Mouse (Mus musculus) regulatory T cell (primary cell): ENCODE data around the gene Commd6.

Experiments used
- in situ Hi-C: fragments of 300-600 bp; cut with MboI, MseI; formaldehyde crosslinking; loops from one replicate; pipeline ENCODE4 v1.15.1; 2025; ENCODE audit warnings: high pct_unique_total_duplicates

Commd6 gene

DNA sequence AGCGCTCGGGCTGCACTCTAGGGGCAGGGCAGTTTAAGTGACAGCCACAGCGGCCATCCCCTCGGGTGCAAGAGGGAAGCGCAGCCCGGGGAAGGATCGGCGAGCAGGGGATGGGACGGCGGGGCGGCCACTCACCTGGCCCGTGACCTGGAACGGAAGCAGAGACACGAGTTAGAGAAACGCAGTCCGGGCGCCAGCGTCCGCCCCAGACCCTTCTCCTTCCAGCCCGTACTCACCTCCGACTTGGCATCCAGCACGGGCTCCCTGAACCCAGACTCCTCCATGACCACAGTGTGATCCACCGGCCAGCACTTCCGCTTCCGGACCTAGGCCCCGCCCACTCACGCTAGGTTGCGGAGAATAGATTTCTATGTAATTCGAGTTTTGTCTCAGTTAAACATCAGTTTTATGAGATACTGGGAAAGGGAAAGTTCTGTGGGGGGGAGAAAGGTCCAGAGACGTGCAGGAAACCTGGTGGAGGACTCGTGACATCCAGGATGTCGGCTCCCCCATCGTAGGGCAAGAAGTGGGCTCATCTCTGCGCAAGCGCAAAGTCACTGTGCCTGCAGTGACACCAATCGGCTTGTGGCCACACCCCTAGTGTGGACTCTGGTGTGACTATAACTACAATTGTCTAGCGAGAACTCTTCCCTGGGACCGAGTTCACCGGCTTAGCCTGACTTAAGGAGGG is at the start of gene Commd6:
Commd6 (minus strand) TSS at position 534 of the 691 bp plus-strand sequence.
- in situ Hi-C loops: no loop called here

DNA sequence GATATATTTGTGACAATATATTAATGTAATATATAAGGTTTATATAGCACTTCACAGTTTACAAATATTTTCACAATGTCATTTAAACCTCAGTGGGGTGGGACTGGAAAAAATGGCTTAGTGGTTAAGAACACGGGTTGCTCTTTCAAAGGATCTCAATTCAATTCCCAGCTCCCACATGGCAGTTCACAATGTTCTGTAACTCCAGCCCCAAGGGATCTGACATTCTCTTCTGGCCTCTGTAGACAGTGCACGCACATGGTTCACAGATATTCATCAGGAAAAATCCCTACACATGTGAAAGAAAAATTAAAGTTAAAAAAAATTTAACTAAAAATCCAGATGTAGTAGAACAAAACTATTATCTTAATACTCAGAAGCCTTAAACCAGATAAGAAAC is 47.9 kb upstream of the Commd6 start:
- in situ Hi-C loops: no loop called here

DNA sequence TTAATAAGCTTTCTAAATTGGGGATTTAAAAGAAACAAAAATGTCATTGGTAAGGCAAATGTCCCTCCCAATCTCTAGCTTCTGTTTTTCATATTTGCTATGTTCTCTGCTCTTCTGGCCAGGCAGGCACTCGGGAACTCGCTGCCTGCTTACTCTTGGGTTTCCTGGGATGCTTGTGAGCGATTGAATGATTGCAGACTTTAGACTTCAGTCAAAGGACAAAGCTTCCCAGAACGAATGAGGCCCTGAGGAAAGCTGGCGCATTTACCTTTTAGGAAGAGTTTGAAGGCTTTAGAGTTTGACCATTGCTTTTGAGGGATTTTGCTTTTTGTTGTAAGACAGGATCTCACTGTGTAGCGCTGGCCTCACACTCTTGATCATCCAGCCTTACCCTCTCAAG is 47.2 kb upstream of the Commd6 start:
- in situ Hi-C loops: no loop called here

DNA sequence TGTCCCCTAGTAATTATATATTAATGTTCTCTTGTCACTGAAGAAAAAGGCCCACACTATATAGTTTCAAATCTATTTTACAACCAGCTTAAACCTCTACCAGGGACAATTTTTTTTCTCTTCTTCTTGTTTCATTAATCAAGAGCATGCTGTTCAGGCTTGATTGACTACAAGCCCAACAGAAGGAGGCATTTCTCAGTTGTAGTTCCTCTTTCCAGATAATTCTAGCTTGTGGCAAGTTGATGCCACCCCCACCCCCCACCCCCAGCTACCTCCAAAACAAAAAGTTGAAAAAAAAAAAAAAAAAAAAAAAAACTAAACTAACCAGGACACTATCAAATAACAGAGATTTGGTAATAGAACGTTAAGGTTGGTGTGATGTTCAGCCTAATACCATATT is 31.7 kb upstream of the Commd6 start:
- in situ Hi-C loops: loop anchor here (25.0 kb wide), 1 partner anchor 1415 kb away; the partner anchor contains the start of gene Fbxl3

DNA sequence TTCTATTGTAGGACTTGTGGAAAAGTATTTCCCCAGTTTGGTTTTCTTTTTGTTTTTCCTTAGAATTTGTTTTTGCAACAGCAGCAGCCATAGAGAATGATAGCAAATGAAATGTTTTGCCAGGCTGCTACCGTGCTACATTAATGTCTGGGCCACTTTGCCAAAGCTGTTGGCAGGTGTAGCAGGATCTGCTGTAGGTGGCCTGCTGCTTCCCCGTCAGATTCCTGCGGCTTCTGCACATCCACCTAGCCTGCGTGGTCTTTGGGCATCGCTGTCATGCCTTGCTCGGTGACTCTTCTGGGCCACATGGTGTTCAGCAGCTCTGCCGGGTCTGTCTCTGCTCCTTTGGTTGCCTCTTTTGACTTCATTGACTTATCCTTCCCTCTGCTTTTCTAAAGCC is 28.1 kb upstream of the Commd6 start:
- in situ Hi-C loops: loop anchor here (25.0 kb wide), 1 partner anchor 1419 kb away; the partner anchor contains the start of gene Fbxl3

DNA sequence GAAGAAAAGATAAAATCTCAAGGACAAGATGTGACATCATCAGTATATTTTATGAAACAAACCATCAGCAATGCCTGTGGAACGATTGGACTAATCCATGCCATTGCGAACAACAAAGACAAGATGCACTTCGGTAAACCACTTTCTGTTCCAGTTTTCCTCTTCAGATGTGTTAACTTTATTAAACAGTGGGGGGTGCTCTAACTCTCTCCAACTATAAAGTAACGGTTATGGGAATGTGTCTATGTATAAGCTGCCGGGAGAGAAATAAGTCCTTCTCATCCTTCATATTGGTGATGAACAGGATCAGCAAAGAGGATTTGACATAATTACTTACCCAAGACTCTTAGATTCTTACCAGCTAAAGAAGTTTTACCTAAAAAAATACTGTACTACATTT is 26.1 kb upstream of the Commd6 start:
- in situ Hi-C loops: loop anchor here (25.0 kb wide), 1 partner anchor 1421 kb away; the partner anchor contains the start of gene Fbxl3

DNA sequence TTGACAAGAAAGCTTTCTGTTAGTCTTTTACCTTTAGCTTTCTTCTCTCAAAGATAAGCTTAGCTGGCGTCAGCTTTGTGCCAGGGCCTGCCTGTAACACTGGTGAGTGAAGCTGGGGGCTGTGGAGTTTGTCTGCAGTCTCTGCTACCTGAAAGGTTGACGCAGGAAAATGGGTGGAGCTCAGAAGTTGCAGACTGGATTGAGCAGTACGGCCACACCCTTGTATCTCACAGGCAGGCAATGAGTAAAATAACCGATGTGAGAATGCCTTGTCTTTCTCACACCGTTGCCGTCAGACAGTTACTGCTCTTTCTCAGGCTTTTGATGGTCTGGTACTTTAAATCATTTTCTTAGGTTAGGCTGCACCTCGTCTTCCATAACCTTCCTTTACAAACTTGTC is 25.6 kb upstream of the Commd6 start:
- in situ Hi-C loops: loop anchor here (25.0 kb wide), 1 partner anchor 1421 kb away; the partner anchor contains the start of gene Fbxl3

DNA sequence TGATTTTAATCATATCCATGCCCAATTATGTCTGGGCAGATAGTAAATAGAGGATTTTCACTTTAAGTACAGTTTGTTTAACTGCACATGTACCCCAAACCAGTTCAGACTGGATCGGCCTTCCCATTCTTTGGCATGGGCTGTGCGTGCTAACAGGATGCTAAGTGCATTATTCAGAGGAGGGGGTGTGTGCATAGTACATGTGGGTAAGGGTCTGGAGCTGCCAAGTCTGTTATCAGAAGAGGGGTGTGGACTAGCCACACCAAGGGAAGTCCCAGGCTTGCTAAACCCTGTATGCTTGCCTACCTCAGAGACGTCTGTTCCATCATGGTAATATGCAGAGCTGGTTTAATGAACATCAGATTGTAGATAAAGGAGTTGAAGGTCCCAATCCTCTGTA is 23.8 kb upstream of the Commd6 start:
- in situ Hi-C loops: loop anchor here (25.0 kb wide), 1 partner anchor 1423 kb away; the partner anchor contains the start of gene Fbxl3

DNA sequence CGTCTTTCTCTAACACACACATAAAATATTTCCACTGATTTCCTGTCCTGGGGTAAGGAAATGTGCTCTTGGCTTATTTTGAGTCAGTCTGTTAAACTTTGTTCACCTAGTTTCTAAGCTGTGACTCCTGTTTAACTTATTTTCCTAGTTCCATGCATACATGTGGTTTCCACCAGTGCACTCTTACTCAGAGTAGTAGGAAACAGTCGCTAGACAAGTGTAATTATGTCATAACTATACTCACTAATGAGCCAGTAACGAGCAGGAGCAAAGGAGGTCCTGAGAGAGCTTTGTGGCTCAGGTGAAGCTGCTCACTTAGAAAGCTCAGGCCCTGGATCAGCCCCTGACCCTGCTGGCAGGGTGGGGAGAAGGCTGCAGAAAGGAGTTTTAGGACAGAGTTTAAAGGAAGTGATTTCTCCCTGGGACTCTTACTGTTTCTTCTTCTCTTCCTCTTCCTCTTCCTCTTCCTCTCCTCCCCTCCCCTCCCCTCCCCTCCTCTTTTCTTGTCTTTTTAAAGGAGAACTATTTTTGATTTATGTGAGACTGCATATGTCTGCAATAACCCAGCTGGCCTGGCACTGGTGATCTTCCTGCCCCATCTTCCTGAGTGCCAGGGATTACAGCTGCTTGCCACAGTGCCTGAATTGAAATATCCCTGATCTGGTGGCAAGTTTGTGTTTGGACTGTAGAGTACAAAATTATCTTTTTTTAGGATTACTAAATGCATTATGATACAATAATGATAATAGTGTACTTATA is 21.3 kb upstream of the Commd6 start:
- in situ Hi-C loops: loop anchor here (25.0 kb wide), 1 partner anchor 1425 kb away; the partner anchor contains the start of gene Fbxl3

DNA sequence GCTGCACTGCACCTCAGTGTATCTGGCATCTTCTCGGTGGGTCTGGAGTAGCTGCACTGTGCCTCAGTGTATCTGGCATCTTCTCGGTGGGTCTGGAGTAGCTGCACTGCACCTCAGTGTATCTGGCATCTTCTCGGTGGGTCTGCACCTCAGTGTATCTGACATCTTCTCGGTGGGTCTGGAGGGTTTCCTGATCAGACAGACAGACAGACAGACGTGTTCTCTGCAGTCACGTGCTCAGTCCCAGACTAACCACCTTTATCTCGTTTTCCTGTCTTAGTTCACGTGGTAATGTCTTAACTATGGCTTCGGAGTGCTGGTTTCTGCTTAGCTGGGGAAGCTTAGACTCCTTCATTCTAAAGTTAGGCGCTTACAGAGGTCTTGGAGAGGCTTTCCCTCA is 15.8 kb upstream of the Commd6 start:
- in situ Hi-C loops: loop anchor here (25.0 kb wide), 1 partner anchor 1431 kb away; the partner anchor contains the start of gene Fbxl3

DNA sequence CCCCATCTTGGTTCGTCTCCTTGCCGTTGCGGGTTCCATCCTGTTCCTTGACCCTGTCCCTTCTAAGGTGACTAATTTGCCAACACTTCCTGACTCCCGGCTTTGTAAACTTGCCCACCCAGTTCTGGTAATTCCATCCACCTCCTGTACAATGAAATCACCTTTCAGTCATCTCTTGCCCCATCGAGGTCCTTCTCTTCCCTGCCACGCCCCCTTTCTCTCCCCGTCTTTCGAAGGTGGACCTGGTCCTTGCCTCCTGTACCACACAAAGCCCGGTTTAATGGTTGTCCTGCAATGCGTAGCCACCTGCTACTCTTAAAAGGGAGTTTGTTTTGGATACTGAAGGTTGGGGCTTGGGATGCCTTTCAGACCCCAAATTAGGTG is 14.0 kb upstream of the Commd6 start:
- in situ Hi-C loops: loop anchor here (5.0 to 25.0 kb wide), 2 partner anchors 202 to 1433 kb away; partner anchors contain the start of gene Fbxl3

DNA sequence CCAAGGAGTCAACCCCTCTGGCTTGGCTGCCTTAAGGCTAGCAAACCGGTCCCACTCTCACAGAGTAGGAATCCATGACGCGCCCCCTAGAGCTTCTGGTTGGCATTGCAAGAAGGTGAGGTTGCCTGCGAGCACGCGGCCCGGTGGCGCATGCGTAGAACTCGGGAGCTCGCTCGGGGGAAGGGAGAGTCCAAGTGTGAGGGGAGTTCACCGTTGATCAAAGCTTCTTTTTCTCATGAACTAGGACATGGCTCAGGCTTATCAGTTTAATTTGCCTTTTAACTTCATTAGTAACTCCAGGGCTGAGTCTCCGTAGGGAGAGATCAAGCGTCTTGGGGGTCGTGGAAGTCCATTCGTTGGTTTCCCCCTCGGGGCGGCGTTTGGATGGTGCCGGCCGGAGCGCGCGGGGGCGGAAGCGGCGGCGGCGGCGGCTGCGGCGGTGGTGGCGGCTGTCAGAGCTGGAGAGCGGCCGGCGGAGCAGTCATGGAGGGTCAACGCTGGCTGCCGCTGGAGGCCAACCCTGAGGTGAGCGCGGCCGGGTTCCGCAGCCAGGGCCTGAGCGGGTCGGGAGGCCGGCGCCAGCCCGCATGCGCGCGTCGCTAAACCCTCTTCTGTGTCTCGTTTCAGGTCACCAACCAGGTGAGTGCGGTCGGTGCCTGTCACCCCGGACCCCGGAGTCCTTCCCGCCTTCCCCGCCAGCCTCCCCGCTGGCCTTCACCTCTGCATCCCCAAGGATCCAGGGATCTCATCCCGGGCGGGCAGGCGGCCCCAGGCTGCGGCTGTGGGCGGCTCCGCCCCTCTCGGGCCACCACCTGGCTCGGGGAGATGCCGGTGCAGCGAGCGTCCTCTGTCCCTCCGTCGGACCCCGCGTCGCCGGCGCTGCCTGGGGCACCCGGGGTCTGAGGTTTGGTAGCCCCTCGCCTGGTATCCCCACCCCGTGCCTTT is 13.4 kb upstream of the Commd6 start, which contains the start of gene Uchl3:
Uchl3 (plus strand) TSS at position 387 of the 945 bp plus-strand sequence.
- in situ Hi-C loops: loop anchor here (5.0 to 25.0 kb wide), 2 partner anchors 202 to 1433 kb away; partner anchors contain the start of gene Fbxl3

DNA sequence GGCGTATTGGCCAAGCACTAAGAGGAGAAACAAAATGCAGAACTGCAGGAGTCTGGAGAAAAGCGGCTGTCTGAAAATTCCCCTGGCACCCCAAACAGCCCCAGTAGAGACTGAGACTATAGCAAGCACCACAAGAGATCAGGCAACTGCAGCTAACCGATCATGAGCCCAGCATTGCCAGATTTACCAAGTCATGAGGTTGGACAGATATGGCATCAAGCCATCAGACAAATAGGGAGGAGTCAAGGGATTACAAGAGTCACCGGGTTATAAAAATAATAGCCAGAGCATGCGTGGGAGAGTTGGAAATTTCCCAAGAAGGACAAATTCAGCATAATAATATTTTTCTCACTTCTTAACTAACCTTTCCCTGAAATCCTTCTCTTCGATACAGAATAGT is 12.1 kb upstream of the Commd6 start:
- in situ Hi-C loops: loop anchor here (5.0 to 25.0 kb wide), 2 partner anchors 200 to 1435 kb away; partner anchors contain the start of gene Fbxl3

DNA sequence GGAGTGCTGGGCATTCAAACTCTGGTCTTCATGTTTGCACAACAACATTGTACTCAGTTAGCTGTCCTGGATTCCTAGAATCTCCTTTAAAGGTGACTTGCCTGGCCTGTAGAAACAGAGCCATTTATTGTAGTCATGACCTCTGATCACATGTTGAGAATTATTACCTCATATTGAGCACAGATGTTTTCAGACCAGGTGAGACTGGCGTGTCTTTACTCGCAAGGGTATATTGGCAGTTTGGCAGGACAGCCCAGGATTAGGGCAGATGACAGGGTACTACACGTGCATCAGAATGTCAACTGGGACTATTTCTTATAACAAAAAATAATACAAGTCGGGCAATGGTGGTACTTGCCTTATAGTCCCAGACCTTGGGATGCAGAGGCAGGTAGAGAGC is 10.1 kb upstream of the Commd6 start:
- in situ Hi-C loops: loop anchor here (5.0 to 25.0 kb wide), 2 partner anchors 198 to 1437 kb away; partner anchors contain the start of gene Fbxl3

DNA sequence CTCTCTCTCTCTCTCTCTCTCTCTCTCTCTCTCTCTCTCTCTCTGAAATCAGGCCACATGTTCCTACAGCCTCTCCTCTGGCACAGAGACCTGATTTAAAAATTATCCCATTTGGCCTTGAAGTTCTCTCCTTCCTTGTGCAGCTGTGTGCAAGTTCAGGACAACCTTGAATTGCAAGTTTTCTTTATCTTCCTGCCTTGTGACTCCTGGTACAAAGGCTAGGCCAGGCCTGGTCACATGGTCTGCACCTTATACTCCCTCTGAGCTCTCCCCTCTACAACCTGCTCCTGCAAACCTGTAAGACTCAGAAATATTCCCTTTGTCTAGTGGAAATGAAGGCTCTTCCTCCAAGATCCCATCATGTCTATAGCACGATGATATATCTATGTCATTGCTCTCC is 4.5 kb upstream of the Commd6 start:
- in situ Hi-C loops: no loop called here

DNA sequence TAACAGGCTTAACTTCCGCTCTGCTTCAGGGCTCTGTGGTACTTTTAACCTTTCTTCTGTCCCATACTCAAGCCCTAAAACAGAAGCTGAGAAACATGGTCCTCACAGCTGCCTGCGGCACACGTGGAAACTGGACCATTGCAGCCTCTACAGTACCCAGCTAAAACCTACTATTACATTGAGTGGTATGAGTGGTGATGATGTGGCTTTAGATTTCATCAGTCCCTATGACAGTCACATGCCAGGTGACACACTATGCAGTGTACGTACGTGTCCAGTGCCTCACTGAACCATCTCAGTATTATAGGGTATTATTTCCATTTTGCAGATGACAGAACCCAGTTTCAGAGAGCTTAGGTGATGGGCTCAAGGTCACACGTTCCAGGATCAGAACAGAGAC is 3.1 kb downstream of the Commd6 start:
- in situ Hi-C loops: loop anchor here (10.0 kb wide), 1 partner anchor 1343 kb away; no protein-coding TSS in a partner anchor

DNA sequence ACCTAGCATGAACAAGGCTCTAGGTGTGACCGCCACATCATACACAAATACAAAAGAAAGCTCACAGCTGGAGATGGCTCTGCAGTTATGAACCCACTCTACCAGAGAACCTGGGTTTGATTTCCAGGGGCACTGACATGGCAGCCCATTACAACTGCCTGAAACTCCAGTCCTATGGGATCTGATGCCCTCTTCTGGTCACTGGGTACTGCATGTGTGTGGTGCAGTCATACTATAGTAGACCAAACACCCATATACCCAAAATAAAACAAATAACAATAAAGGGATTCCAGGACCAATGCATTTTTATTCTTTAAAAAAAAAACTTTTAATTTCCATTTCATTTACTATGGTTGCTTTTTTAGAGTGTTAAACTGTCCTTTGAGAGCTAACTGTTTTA is 4.7 kb downstream of the Commd6 start:
- in situ Hi-C loops: loop anchor here (10.0 kb wide), 1 partner anchor 1341 kb away; no protein-coding TSS in a partner anchor

DNA sequence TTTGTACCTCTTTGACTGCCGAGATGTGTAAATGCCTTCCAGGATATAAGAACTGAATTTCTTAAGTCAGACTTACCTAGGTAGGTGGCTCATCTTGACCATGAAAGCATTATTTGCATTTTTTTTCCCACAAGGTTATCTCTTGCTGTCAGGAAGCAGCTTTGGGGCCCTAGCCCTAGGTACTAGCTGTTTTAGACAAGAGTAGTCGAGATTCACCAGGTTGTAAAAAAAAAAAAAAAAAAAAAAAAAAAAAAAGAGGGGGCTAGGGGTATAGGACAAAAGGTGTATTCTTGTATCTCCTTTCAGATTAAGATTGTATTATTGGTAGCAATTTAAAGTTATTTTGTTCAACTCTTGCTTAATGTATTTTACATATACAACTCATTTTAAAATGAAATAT is 9.9 kb downstream of the Commd6 start:
- in situ Hi-C loops: loop anchor here (10.0 kb wide), 1 partner anchor 1336 kb away; no protein-coding TSS in a partner anchor

DNA sequence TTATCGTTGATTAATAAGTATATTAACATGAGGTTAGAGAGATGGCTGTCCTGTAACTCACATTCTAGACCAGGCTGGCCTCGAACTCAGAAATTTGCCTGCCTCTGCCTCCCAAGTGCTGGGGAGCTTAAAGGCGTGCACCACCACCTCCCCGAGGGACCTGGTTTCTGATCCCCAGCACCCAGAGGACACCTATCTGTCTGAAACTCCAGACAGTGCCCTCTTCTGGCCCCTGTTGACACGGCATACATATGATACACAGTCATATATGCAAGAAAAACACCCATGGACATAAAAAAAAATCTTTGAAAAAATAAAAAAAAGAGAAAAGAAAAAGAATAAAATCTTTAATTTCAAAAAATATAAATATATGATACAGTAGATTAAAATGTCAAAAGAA is 22.8 kb downstream of the Commd6 start:
- in situ Hi-C loops: no loop called here

DNA sequence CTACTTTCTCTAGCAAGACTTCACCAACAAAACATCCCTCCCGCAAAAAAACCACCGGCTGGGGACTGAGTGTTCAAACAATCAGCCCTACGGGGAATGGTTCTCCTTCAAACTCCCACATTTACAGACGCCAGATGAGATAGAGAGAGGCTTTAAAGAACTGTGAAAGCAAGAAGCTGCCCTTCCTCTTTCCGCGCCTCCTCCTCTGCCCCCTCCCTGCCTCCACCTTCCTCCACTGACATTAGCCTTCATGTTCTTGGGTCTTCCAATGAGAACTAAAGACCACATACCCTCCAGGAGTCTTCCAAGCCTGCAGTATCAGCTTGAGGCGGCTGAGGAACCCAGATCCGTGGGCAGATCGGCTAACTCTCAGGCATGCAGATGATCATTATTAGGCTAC is 24.3 kb downstream of the Commd6 start:
- in situ Hi-C loops: no loop called here

DNA sequence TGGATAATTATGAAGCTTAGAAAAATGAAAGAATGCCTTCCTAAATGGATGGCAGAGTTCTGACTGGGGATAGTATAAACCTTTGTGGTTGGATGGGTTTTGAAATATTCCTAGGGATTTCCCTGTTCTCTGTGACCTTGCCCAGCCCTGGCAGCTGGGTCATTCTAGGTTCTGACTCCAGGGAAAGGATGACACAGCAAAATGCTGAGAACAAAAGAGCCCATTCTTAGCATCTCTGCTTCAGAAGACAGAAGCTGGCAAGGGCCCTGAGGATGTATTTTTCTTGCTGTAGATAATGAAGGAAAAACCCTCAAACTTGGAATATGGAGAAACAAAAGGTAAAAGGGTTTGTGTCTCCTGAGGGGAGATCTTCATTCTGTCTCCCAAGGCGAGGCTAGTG is 27.3 kb downstream of the Commd6 start:
- in situ Hi-C loops: no loop called here
